Mouse (Mus musculus): ENCODE measurements around the gene Ano7.

The Ano7 gene

GRCm38 (mm10) chr1:93373665-93374064, at the start of gene Ano7:
Ano7 (plus strand) TSS chr1:93373930.
- no peak for DNase-seq (ENCODE audit: low spot score in 2 of 2)

- DNase-seq (ENCODE audit: low spot score in 2 of 2), result no peak
Measured at GRCm38 (mm10) chr1:93323973-93324372, 49.8 kb upstream of the Ano7 start.

GRCm38 (mm10) chr1:93326446-93326845, 47.3 kb upstream of the Ano7 start:
- no peak for DNase-seq (ENCODE audit: low spot score in 2 of 2)

GRCm38 (mm10) chr1:93334621-93335020, 39.1 kb upstream of the Ano7 start:
- no peak for DNase-seq (ENCODE audit: low spot score in 2 of 2)

- peak; percentile 83 to 89 for DNase-seq (ENCODE audit: low spot score in 2 of 2)
Measured at GRCm38 (mm10) chr1:93342648-93343503, 30.9 kb upstream of the Ano7 start, which contains the start of the genes Ppp1r7 and Pask. Ppp1r7 (plus strand) TSS chr1:93342854. Pask (minus strand) TSS chr1:93343482.

GRCm38 (mm10) chr1:93343504-93344047, 30.2 kb upstream of the Ano7 start:
- DNase-seq (ENCODE audit: low spot score in 2 of 2), result peak; percentile 76 to 85

GRCm38 (mm10) chr1:93347176-93347575, 26.6 kb upstream of the Ano7 start:
- DNase-seq (ENCODE audit: low spot score in 2 of 2), result no peak

- DNase-seq (ENCODE audit: low spot score in 2 of 2), result no peak
Measured at GRCm38 (mm10) chr1:93349701-93350100, 24.0 kb upstream of the Ano7 start.

- DNase-seq (ENCODE audit: low spot score in 2 of 2), result no peak
Measured at GRCm38 (mm10) chr1:93352724-93353123, 21.0 kb upstream of the Ano7 start.

GRCm38 (mm10) chr1:93362661-93363060, 11.1 kb upstream of the Ano7 start:
- DNase-seq (ENCODE audit: low spot score in 2 of 2), result no peak

GRCm38 (mm10) chr1:93365641-93366040, 8.1 kb upstream of the Ano7 start:
- no peak for DNase-seq (ENCODE audit: low spot score in 2 of 2)

- DNase-seq (ENCODE audit: low spot score in 2 of 2), result no peak
Measured at GRCm38 (mm10) chr1:93377307-93377706, 3.6 kb downstream of the Ano7 start.

- DNase-seq (ENCODE audit: low spot score in 2 of 2), result no peak
Measured at GRCm38 (mm10) chr1:93379117-93379516, 5.4 kb downstream of the Ano7 start.

- no peak for DNase-seq (ENCODE audit: low spot score in 2 of 2)
Measured at GRCm38 (mm10) chr1:93387198-93387597, 13.5 kb downstream of the Ano7 start.

- no peak for DNase-seq (ENCODE audit: low spot score in 2 of 2)
Measured at GRCm38 (mm10) chr1:93388906-93389305, 15.2 kb downstream of the Ano7 start.

- no peak for DNase-seq (ENCODE audit: low spot score in 2 of 2)
Measured at GRCm38 (mm10) chr1:93401191-93402052, 27.7 kb downstream of the Ano7 start.

- DNase-seq (ENCODE audit: low spot score in 2 of 2), result no peak
Measured at GRCm38 (mm10) chr1:93403403-93403802, 29.7 kb downstream of the Ano7 start.

GRCm38 (mm10) chr1:93432087-93432486, 58.4 kb downstream of the Ano7 start:
- DNase-seq (ENCODE audit: low spot score in 2 of 2), result no peak

- no peak for DNase-seq (ENCODE audit: low spot score in 2 of 2)
Measured at GRCm38 (mm10) chr1:93439321-93439720, 65.6 kb downstream of the Ano7 start.

- DNase-seq (ENCODE audit: low spot score in 2 of 2), result peak; percentile 32 to 52
Measured at GRCm38 (mm10) chr1:93444405-93445110, 70.8 kb downstream of the Ano7 start.

- DNase-seq (ENCODE audit: low spot score in 2 of 2), result peak; percentile 59 to 66
Measured at GRCm38 (mm10) chr1:93445111-93445821, 71.5 kb downstream of the Ano7 start.

All from spleen, postnatal 14 days (tissue).